Comparison of ENCODE assay signal across 9 mouse cellular contexts in genomic region chr5:28462741-28463590, GRCm38 (mm10). TPM values are rescaled to one million over a fixed set of nuclear protein-coding genes. Genes with fewer than 3 reads are reported as not detected.
DNase-seq lines count a peak whose midpoint lies in the region; ATAC-seq and TF ChIP-seq lines count a peak whose summit lies in the region.
"Had no signal": no experiment of that assay in that cellular context is flagged by ENCODE, and none has a peak within 500 bp of the region (broad histone marks: within the 10 kb centered on the region; RNA-seq: fewer than 3 reads in every experiment).

No protein-coding gene starts in this region.

- H3K9ac ChIP-seq in forebrain, embryonic 12.5 days = 0 out of 2 replicates have a peak overlapping the region, but pooled peaks have one; percentile 14
- H3K9ac ChIP-seq in kidney, embryonic 16.5 days (replicated peaks; ENCODE audit: low read length) = no peak overlapping the region
- H3K9ac ChIP-seq in midbrain, postnatal 0 days (replicated peaks; ENCODE audit: low read length, poor library complexity, severe bottlenecking) = 0 out of 2 replicates have a peak overlapping the region, but pooled peaks have one; percentile 25
- H3K9ac ChIP-seq: liver, embryonic 13.5 days had no signal

- H3K9me3 ChIP-seq in forebrain, embryonic 12.5 days = no peaks in the 10 kb centered on the region
- no peaks in the 10 kb centered on the region for H3K9me3 ChIP-seq in kidney, embryonic 16.5 days (ENCODE audit: low read length)
- H3K9me3 ChIP-seq in midbrain, postnatal 0 days (ENCODE audit: low read length) = no peaks in the 10 kb centered on the region
- H3K9me3 ChIP-seq: liver, embryonic 13.5 days had no signal

- peak overlapping the region; percentile 53 for H3K4me3 ChIP-seq in forebrain, embryonic 12.5 days (replicated peaks)
- H3K4me3 ChIP-seq in kidney, embryonic 16.5 days (ENCODE audit: low read length) = peak overlapping the region; percentile 20; the same call in 1 of the 2 replicates
- peak overlapping the region; percentile 34 for H3K4me3 ChIP-seq in midbrain, postnatal 0 days (ENCODE audit: low read depth, low read length)
- H3K4me3 ChIP-seq: liver, embryonic 13.5 days had no signal

- WGBS in forebrain, embryonic 12.5 days = under 1% methylated on average over 33 of the region's 33 CpGs
- WGBS in kidney, embryonic 16.5 days = under 1% methylated on average over 33 of the region's 33 CpGs
- whole genome bisulfite sequencing in midbrain, postnatal 0 days = 2% methylated on average over 33 of the region's 33 CpGs

- no peak for TF ChIP-seq CTCF in midbrain, postnatal 0 days (IDR thresholded peaks at IDR 0.05)

- peak; percentile 49 for DNase-seq in embryo, embryonic 10.5 days (ENCODE audit: low spot score)
- DNase-seq in embryo, embryonic 10 days (ENCODE audit: low spot score) = no peak
- DNase-seq in midbrain, postnatal 0 days (ENCODE audit: low spot score) = no peak
- no peak for DNase-seq in yolk sac, embryonic 10.5 days (ENCODE audit: low spot score)
- no peak for DNase-seq in MN1 (ENCODE audit: low spot score)
- DNase-seq in layer of hippocampus, postnatal 14 days (ENCODE audit: low spot score in 2 of 2) = no peak
- DNase-seq: liver, embryonic 13.5 days had no signal

- H3K4me2 ChIP-seq in forebrain, embryonic 12.5 days = peak overlapping the region; percentile 78
- H3K4me2 ChIP-seq in kidney, embryonic 16.5 days (replicated peaks; ENCODE audit: low read depth, low read length) = peak overlapping the region; percentile 77
- H3K4me2 ChIP-seq in midbrain, postnatal 0 days (ENCODE audit: low read depth, low read length, poor library complexity, severe bottlenecking) = peak overlapping the region; percentile 89

- peaks cover 75% of the 10 kb centered on the region for H3K4me1 ChIP-seq in forebrain, embryonic 12.5 days
- peaks cover 53% of the 10 kb centered on the region for H3K4me1 ChIP-seq in kidney, embryonic 16.5 days (ENCODE audit: insufficient read depth, low read length)
- H3K4me1 ChIP-seq in midbrain, postnatal 0 days (ENCODE audit: insufficient read depth, low read length) = peaks cover 5% of the 10 kb centered on the region; the same call in 1 of the 2 replicates

- peaks cover 100% of the 10 kb centered on the region for H3K27me3 ChIP-seq in forebrain, embryonic 12.5 days
- H3K27me3 ChIP-seq in kidney, embryonic 16.5 days (ENCODE audit: insufficient read depth, low read length) = peaks cover 100% of the 10 kb centered on the region
- H3K27me3 ChIP-seq in midbrain, postnatal 0 days (ENCODE audit: insufficient read depth, low read length) = peaks cover 69% of the 10 kb centered on the region

- no peak for ATAC-seq in forebrain, embryonic 12.5 days (ENCODE audit: low FRiP score)
- ATAC-seq in kidney, embryonic 16.5 days (ENCODE audit: low FRiP score, low TSS enrichment) = peak; percentile 62
- no peak for ATAC-seq in midbrain, postnatal 0 days (ENCODE audit: low FRiP score)

- H3K27ac ChIP-seq in forebrain, embryonic 12.5 days = no peak overlapping the region
- peak overlapping the region; percentile 44; the same call in 1 of the 2 replicates for H3K27ac ChIP-seq in kidney, embryonic 16.5 days (ENCODE audit: low read length)
- H3K27ac ChIP-seq in midbrain, postnatal 0 days (ENCODE audit: low read depth, low read length) = no peak overlapping the region
- H3K27ac ChIP-seq: liver, embryonic 13.5 days had no signal

- H3K36me3 ChIP-seq in forebrain, embryonic 12.5 days (replicated peaks) = no peaks in the 10 kb centered on the region
- H3K36me3 ChIP-seq in kidney, embryonic 16.5 days (ENCODE audit: insufficient read depth, low read length) = no peaks in the 10 kb centered on the region
- H3K36me3 ChIP-seq in midbrain, postnatal 0 days (ENCODE audit: insufficient read depth, low read length) = no peaks in the 10 kb centered on the region
- H3K36me3 ChIP-seq: liver, embryonic 13.5 days had no signal

RNA-seq across cellular contexts. Expression of gene Shh, which starts 4.1 kb away (rescaled TPM):
- 2.7 and 4.2 TPM in 2 replicates for polyA plus RNA-seq in forebrain, embryonic 12.5 days (2016; fragmentation: Nextera tagmentation; extraction: Ambion mirVana)
- polyA plus RNA-seq in kidney, embryonic 16.5 days (2015; fragmentation: Nextera tagmentation; extraction: Ambion mirVana) = 0.85 and 0.96 TPM in 2 replicates
- 1.4 and 3.2 TPM in 2 replicates for total RNA-seq in midbrain, postnatal 0 days (2014; rRNA removed)
- 0.83 and 0.86 TPM in 2 replicates for polyA plus RNA-seq in midbrain, postnatal 0 days (2015; fragmentation: Nextera tagmentation; extraction: Ambion mirVana)
- total RNA-seq in layer of hippocampus, postnatal 14 days (2021) = 1 to 10 TPM; 1.4 TPM
- polyA plus RNA-seq: liver, embryonic 13.5 days had no signal
